Mouse (Mus musculus) spleen, adult 2 months (tissue): ENCODE measurements around the gene Zfp239.

ENCODE experiments used
- CTCF ChIP-seq: fragments of 200-500 bp; IDR thresholded peaks from 2 replicates; pipeline ENCODE4 v1.5.1; 2011; ENCODE audit warnings: mild to moderate bottlenecking, inconsistent platforms; ENCODE audit not compliant: insufficient read depth, insufficient read length, insufficient replicate concordance; ENCODE audit errors: extremely low read depth
- POLR2A ChIP-seq: fragments of 200-500 bp; IDR thresholded peaks from 2 replicates; pipeline ENCODE4 v1.6.1; 2011; ENCODE audit warnings: low read depth, low read length, inconsistent platforms

- TF ChIP-seq CTCF (no peak), POLR2A (no peak)
These were observed 55.7 kb downstream of the Zfp239 start for GRCm38 (mm10) chr6:117917576-117917975.
